Mouse (Mus musculus) megakaryocyte, adult 5-6 weeks (primary cell): ENCODE measurements around the gene Med18. TPM values are rescaled to one million over a fixed set of nuclear protein-coding genes. Genes with fewer than 3 reads are reported as not detected.

Experiments
- ATAC-seq: 2 replicates; pipeline ENCODE4 v1.8.0; 2016; ENCODE audit warnings: mild to moderate bottlenecking, inconsistent platforms; ENCODE audit not compliant: poor library complexity, severe bottlenecking
- total RNA-seq, 2 experiments: library from RNA; stranded (forward) in 1 of 2; stranded (reverse) in 1 of 2; fragments of 153-499, 151-499 nt in 1 of 2; fragments of 221-1000, 200-1000 nt in 1 of 2; gene quantifications; 2 replicates each; pipeline versions ENCODE4 v1.2.3 to v1.2.4; 2015 to 2017

Gene Med18
- total RNA-seq (2015) (9.0 and 11.4 TPM in 2 replicates), total RNA-seq (2017) (7.7 and 12.5 TPM in 2 replicates)

- peak; percentile 97 for ATAC-seq
These were observed at the start of gene Med18 for GRCm38 (mm10) chr4:132463430-132464254. Gene Med18 (minus strand): TSS chr4:132463921.

GRCm38 (mm10) chr4:132512080-132512479, 48.4 kb upstream of the Med18 start:
- ATAC-seq, result no peak

- peak; percentile 92 for ATAC-seq
These were observed 46.7 kb upstream of the Med18 start, which contains the start of gene Sesn2 for GRCm38 (mm10) chr4:132510352-132510798. Gene Sesn2 (minus strand): TSS chr4:132510501.

GRCm38 (mm10) chr4:132509621-132510296, 46.0 kb upstream of the Med18 start:
- peak; percentile 19 for ATAC-seq

- no peak for ATAC-seq
These were observed 43.5 kb upstream of the Med18 start for GRCm38 (mm10) chr4:132507210-132507609.

GRCm38 (mm10) chr4:132506250-132506649, 42.5 kb upstream of the Med18 start:
- ATAC-seq, result no peak

GRCm38 (mm10) chr4:132505800-132506199, 42.1 kb upstream of the Med18 start:
- no peak for ATAC-seq

- no peak for ATAC-seq
These were observed 41.5 kb upstream of the Med18 start for GRCm38 (mm10) chr4:132505034-132505738.

- ATAC-seq, result no peak
These were observed 39.6 kb upstream of the Med18 start for GRCm38 (mm10) chr4:132503344-132503743.

- no peak for ATAC-seq
These were observed 37.9 kb upstream of the Med18 start for GRCm38 (mm10) chr4:132501639-132502038.

GRCm38 (mm10) chr4:132494271-132494918, 30.7 kb upstream of the Med18 start:
- peak; percentile 97 for ATAC-seq

- no peak for ATAC-seq
These were observed 28.7 kb upstream of the Med18 start for GRCm38 (mm10) chr4:132492178-132493060.

GRCm38 (mm10) chr4:132491748-132492147, 28.0 kb upstream of the Med18 start:
- no peak for ATAC-seq

GRCm38 (mm10) chr4:132491057-132491456, 27.3 kb upstream of the Med18 start:
- ATAC-seq, result no peak

- ATAC-seq, result no peak
These were observed 26.7 kb upstream of the Med18 start for GRCm38 (mm10) chr4:132490273-132491010.

- no peak for ATAC-seq
These were observed 25.3 kb upstream of the Med18 start for GRCm38 (mm10) chr4:132488976-132489375.

- ATAC-seq, result no peak
These were observed 24.8 kb upstream of the Med18 start for GRCm38 (mm10) chr4:132488521-132488920.

- ATAC-seq, result no peak
These were observed 21.1 kb upstream of the Med18 start for GRCm38 (mm10) chr4:132484820-132485219.

- no peak for ATAC-seq
These were observed 20.5 kb upstream of the Med18 start for GRCm38 (mm10) chr4:132484231-132484630.
